Mouse (Mus musculus): ENCODE results near the gene Pank2. TPM values are rescaled to one million over a fixed set of nuclear protein-coding genes. Genes with fewer than 3 reads are reported as not detected.

Pank2 gene
- total and polyA plus RNA-seq, 3 experiments, result 34.9 to 275 (median 71.8) TPM

GRCm38 (mm10) chr2:131337602-131338001 is 75.3 kb downstream of the Pank2 start:
- no peak for DNase-seq (ENCODE audit: low read depth, low spot score)
- H3K27me3 ChIP-seq (ENCODE audit: control insufficient read depth in 1 of 2, insufficient read depth in 2 of 2, low read length in 2 of 2), result no peaks in the 10 kb centered on the region
- TF ChIP-seq ZKSCAN1 (IDR thresholded peaks at IDR 0.05; ENCODE audit: low read depth, low read length) (no peak), EP300 (IDR thresholded peaks at IDR 0.05; ENCODE audit: low read depth in 1 of 2, low read length in 2 of 2) (no peak), MAX (IDR thresholded peaks at IDR 0.05; ENCODE audit: low read length) (no peak)
- no peak overlapping the region for H3K27ac ChIP-seq (ENCODE audit: control insufficient read depth, low read depth, low read length)
- peaks cover 0 to 6% of the 10 kb centered on the region in 2 experiments; a peak in 1 of 4 replicates for H3K36me3 ChIP-seq (ENCODE audit: control insufficient read depth in 1 of 2, insufficient read depth in 2 of 2, low read length in 2 of 2)
- no peak overlapping the region for H3K4me3 ChIP-seq (ENCODE audit: control insufficient read depth in 1 of 2, insufficient read depth in 1 of 2, low read depth in 2 of 2, low read length in 2 of 2)
- no peak overlapping the region for H3K9ac ChIP-seq (ENCODE audit: control insufficient read depth, low read depth, low read length, poor library complexity, severe bottlenecking)
- no peaks in the 10 kb centered on the region for H3K9me3 ChIP-seq (replicated peaks; ENCODE audit: insufficient read depth, low read length)
- no peaks in the 10 kb centered on the region for H3K79me2 ChIP-seq (ENCODE audit: control insufficient read depth, insufficient read depth, low read length, poor library complexity)
- H3K4me1 ChIP-seq (ENCODE audit: control insufficient read depth in 1 of 2, insufficient read depth in 2 of 2, low read length in 2 of 2), result no peaks in the 10 kb centered on the region; a peak in 1 of 4 replicates

GRCm38 (mm10) chr2:131344449-131344848 is 82.2 kb downstream of the Pank2 start:
- Histone ChIP-seq H3K27me3 (ENCODE audit: control insufficient read depth in 1 of 2, insufficient read depth in 2 of 2, low read length in 2 of 2) (no peaks in the 10 kb centered on the region), H3K27ac (ENCODE audit: control insufficient read depth, low read depth, low read length) (no peak overlapping the region), H3K4me1 (ENCODE audit: control insufficient read depth in 1 of 2, insufficient read depth in 2 of 2, low read length in 2 of 2) (peaks cover 0 to 3% of the 10 kb centered on the region in 2 experiments; a peak in 2 of 4 replicates), H3K36me3 (ENCODE audit: control insufficient read depth in 1 of 2, insufficient read depth in 2 of 2, low read length in 2 of 2) (peaks cover 0 to 6% of the 10 kb centered on the region in 2 experiments; a peak in 1 of 4 replicates), H3K79me2 (ENCODE audit: control insufficient read depth, insufficient read depth, low read length, poor library complexity) (no peaks in the 10 kb centered on the region), H3K4me3 (ENCODE audit: control insufficient read depth in 1 of 2, insufficient read depth in 1 of 2, low read depth in 2 of 2, low read length in 2 of 2) (no peak overlapping the region), H3K9ac (ENCODE audit: control insufficient read depth, low read depth, low read length, poor library complexity, severe bottlenecking) (no peak overlapping the region), H3K9me3 (replicated peaks; ENCODE audit: insufficient read depth, low read length) (no peaks in the 10 kb centered on the region)
- TF ChIP-seq CTCF (IDR thresholded peaks at IDR 0.05 in 2 of 3, conservative IDR thresholded peaks at IDR 0.05 in 1 of 3; ENCODE audit: control insufficient read depth in 1 of 3, insufficient read depth in 1 of 3, low read depth in 2 of 3, low read length in 3 of 3, poor library complexity in 1 of 3, severe bottlenecking in 1 of 3) (no peak), JUND (IDR thresholded peaks at IDR 0.05; ENCODE audit: low read depth, low read length) (no peak), SIN3A (IDR thresholded peaks at IDR 0.05; ENCODE audit: low read length) (no peak), ZMIZ1 (IDR thresholded peaks at IDR 0.05; ENCODE audit: low read depth, low read length) (no peak), MYB (IDR thresholded peaks at IDR 0.05; ENCODE audit: low read depth, low read length) (no peak), UBTF (IDR thresholded peaks at IDR 0.05; ENCODE audit: borderline replicate concordance, insufficient read depth, low read depth, low read length) (no peak), RAD21 (IDR thresholded peaks at IDR 0.05; ENCODE audit: low read depth, low read length) (no peak), SMC3 (IDR thresholded peaks at IDR 0.05; ENCODE audit: low read depth, low read length) (no peak), BHLHE40 (IDR thresholded peaks at IDR 0.05; ENCODE audit: borderline replicate concordance, low read depth, low read length) (no peak), MEF2A (IDR thresholded peaks at IDR 0.05; ENCODE audit: extremely low read depth, insufficient replicate concordance, low read depth, low read length, poor library complexity, severe bottlenecking) (no peak), MAX (IDR thresholded peaks at IDR 0.05; ENCODE audit: low read length) (no peak)
- no peak for DNase-seq (ENCODE audit: low read depth, low spot score)

GRCm38 (mm10) chr2:131345556-131345955 is 83.3 kb downstream of the Pank2 start:
- Histone ChIP-seq H3K36me3 (ENCODE audit: control insufficient read depth in 1 of 2, insufficient read depth in 2 of 2, low read length in 2 of 2) (no peaks in the 10 kb centered on the region), H3K27me3 (ENCODE audit: control insufficient read depth in 1 of 2, insufficient read depth in 2 of 2, low read length in 2 of 2) (no peaks in the 10 kb centered on the region), H3K79me2 (ENCODE audit: control insufficient read depth, insufficient read depth, low read length, poor library complexity) (no peaks in the 10 kb centered on the region), H3K4me3 (ENCODE audit: control insufficient read depth in 1 of 2, insufficient read depth in 1 of 2, low read depth in 2 of 2, low read length in 2 of 2) (no peak overlapping the region), H3K9me3 (replicated peaks; ENCODE audit: insufficient read depth, low read length) (no peaks in the 10 kb centered on the region), H3K4me1 (ENCODE audit: control insufficient read depth in 1 of 2, insufficient read depth in 2 of 2, low read length in 2 of 2) (peaks cover 0 to 3% of the 10 kb centered on the region in 2 experiments; a peak in 1 of 4 replicates), H3K27ac (ENCODE audit: control insufficient read depth, low read depth, low read length) (no peak overlapping the region), H3K9ac (ENCODE audit: control insufficient read depth, low read depth, low read length, poor library complexity, severe bottlenecking) (no peak overlapping the region)
- no peak for DNase-seq (ENCODE audit: low read depth, low spot score)
- TF ChIP-seq MYB (IDR thresholded peaks at IDR 0.05; ENCODE audit: low read depth, low read length) (no peak), NRF1 (IDR thresholded peaks at IDR 0.05; ENCODE audit: insufficient read depth, low read depth, low read length, poor library complexity, severe bottlenecking) (no peak), JUND (IDR thresholded peaks at IDR 0.05; ENCODE audit: low read depth, low read length) (no peak), CTCF (IDR thresholded peaks at IDR 0.05 in 2 of 3, conservative IDR thresholded peaks at IDR 0.05 in 1 of 3; ENCODE audit: control insufficient read depth in 1 of 3, insufficient read depth in 1 of 3, low read depth in 2 of 3, low read length in 3 of 3, poor library complexity in 1 of 3, severe bottlenecking in 1 of 3) (no peak), ZMIZ1 (IDR thresholded peaks at IDR 0.05; ENCODE audit: low read depth, low read length) (no peak), POLR2AphosphoS2 (IDR thresholded peaks at IDR 0.05; ENCODE audit: low read length) (no peak), BHLHE40 (IDR thresholded peaks at IDR 0.05; ENCODE audit: borderline replicate concordance, low read depth, low read length) (no peak), CHD1 (IDR thresholded peaks at IDR 0.05; ENCODE audit: low read depth, low read length) (no peak), USF1 (IDR thresholded peaks at IDR 0.05; ENCODE audit: low read depth, low read length) (no peak), CHD2 (IDR thresholded peaks at IDR 0.05; ENCODE audit: low read length) (no peak), TBP (IDR thresholded peaks at IDR 0.05; ENCODE audit: low read depth, low read length) (no peak), UBTF (IDR thresholded peaks at IDR 0.05; ENCODE audit: borderline replicate concordance, insufficient read depth, low read depth, low read length) (no peak), MAZ (IDR thresholded peaks at IDR 0.05; ENCODE audit: low read depth, low read length) (no peak), MAX (IDR thresholded peaks at IDR 0.05; ENCODE audit: low read length) (no peak), SIN3A (IDR thresholded peaks at IDR 0.05; ENCODE audit: low read length) (no peak), MXI1 (IDR thresholded peaks at IDR 0.05; ENCODE audit: low read depth, low read length) (no peak)
